Mouse (Mus musculus) lung, postnatal 0 days (tissue): ENCODE data around the gene Fam131a. TPM values are rescaled to one million over a fixed set of nuclear protein-coding genes. Genes with fewer than 3 reads are reported as not detected.
A peak's percentile ranks its signal among the peaks of the same experiment; 100 is the strongest.

ENCODE experiments used
- ATAC-seq: fragments of 200-750 bp; cut with Nextera tagmentation; 2 replicates; pipeline ENCODE4 v1.8.0; 2017; ENCODE audit warnings: moderate library complexity
- DNase-seq: peaks from one replicate; pipeline ENCODE4 v3.0.0-alpha.2; 2016; ENCODE audit warnings: low spot score
- H3K27ac ChIP-seq: fragments of 300-500 bp; sonication (generic); 2 replicates; pipeline ENCODE4 v1.5.1; 2014; ENCODE audit warnings: antibody characterized with exemption, mild to moderate bottlenecking, low read length, mixed read lengths
- H3K27me3 ChIP-seq: fragments of 300-500 bp; sonication (generic); replicated peaks from 2 replicates; pipeline ENCODE4 v1.6.1; 2014; ENCODE audit warnings: low read length, mixed read lengths; ENCODE audit not compliant: insufficient read depth
- H3K36me3 ChIP-seq: fragments of 300-500 bp; sonication (generic); 2 replicates; pipeline ENCODE4 v1.6.1; 2014; ENCODE audit warnings: low read length, mixed read lengths; ENCODE audit not compliant: insufficient read depth
- H3K4me1 ChIP-seq: fragments of 300-500 bp; sonication (generic); 2 replicates; pipeline ENCODE4 v1.6.1; 2014; ENCODE audit warnings: antibody characterized with exemption, low read depth, low read length, mixed read lengths; ENCODE audit not compliant: insufficient read depth
- H3K4me2 ChIP-seq: fragments of 300-500 bp; sonication (generic); replicated peaks from 2 replicates; pipeline ENCODE4 v1.6.1; 2014; ENCODE audit warnings: low read depth, mild to moderate bottlenecking, low read length, moderate library complexity, mixed read lengths
- H3K4me3 ChIP-seq: fragments of 300-500 bp; sonication (generic); 2 replicates; pipeline ENCODE4 v1.5.1; 2014; ENCODE audit warnings: low read depth, low read length
- H3K9ac ChIP-seq: fragments of 300-500 bp; sonication (generic); replicated peaks from 2 replicates; pipeline ENCODE4 v1.6.1; 2014; ENCODE audit warnings: low read depth, mild to moderate bottlenecking
- H3K9me3 ChIP-seq: fragments of 300-500 bp; sonication (generic); 2 replicates; pipeline ENCODE4 v1.6.1; 2016; ENCODE audit warnings: low read length, mixed read lengths
- CTCF ChIP-seq: IDR thresholded peaks from 2 replicates; pipeline ENCODE4 v1.5.1; 2016; ENCODE audit warnings: antibody characterized with exemption, mild to moderate bottlenecking
- EP300 ChIP-seq: IDR thresholded peaks from 2 replicates; pipeline ENCODE4 v1.6.1; 2016; ENCODE audit warnings: antibody characterized with exemption, mild to moderate bottlenecking, control low read depth
- WGBS: fragments of 180-500 bp; shearing (Covaris S2); extraction: QIAGEN DNeasy Blood & Tissue Kit; methylation state at CpG from one replicate; pipeline ENCODE4 v1.1.7; 2014; 5-methylcytosine and 5-hydroxymethylcytosine counted together
- polyA plus RNA-seq: library from polyadenylated mRNA; unstranded; fragments of >200 nt; fragmentation: Nextera tagmentation; extraction: Ambion mirVana; gene quantifications from 2 replicates; pipeline ENCODE4 v1.2.1, GENCODE M21; 2015

Gene Fam131a
- polyA plus RNA-seq, 1 experiment from 2014 or later: 8.4 TPM

GRCm38 (mm10) chr16:20708939-20709734, 16.1 kb downstream of the Fam131a start:
- peak; percentile 22; the same call in 1 of the 2 replicates for ATAC-seq
- H3K9ac ChIP-seq: no peak overlapping the region
- WGBS: 76% methylated on average over 19 of the region's 19 CpGs
- TF ChIP-seq EP300: no peak
- peak; percentile 71 for TF ChIP-seq CTCF
- no peak overlapping the region for H3K27ac ChIP-seq
- no peak overlapping the region for H3K4me2 ChIP-seq
- no peaks in the 10 kb centered on the region for H3K4me1 ChIP-seq
- DNase-seq: no peak
- no peak overlapping the region for H3K4me3 ChIP-seq
- H3K27me3 ChIP-seq: no peaks in the 10 kb centered on the region
- no peaks in the 10 kb centered on the region for H3K36me3 ChIP-seq
- H3K9me3 ChIP-seq: no peaks in the 10 kb centered on the region

DNA sequence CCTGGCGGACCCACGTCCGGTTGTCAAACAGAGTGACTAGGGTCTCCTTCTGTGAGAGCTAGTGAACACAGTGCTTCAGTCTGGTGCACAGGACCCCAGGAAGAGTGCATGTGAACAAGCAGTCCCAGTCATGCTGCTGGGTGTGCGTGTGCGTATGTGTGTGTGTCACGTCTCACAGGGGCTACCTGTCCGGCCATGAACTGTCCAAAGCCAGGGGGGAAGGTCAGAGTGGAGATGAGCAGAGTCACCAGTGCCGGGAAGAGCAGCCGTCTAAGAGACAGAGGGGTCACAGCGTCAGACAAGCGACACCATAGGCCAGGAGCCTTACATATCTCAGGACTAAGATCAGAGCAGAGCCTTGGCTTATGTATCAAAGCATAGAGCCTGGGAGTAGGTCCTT, 17.3 kb downstream of the Fam131a start:
- no peak for DNase-seq
- no peak for ATAC-seq
- TF ChIP-seq CTCF (no peak), EP300 (no peak)
- H3K4me1 ChIP-seq: 0 out of 2 replicates have a peak, but pooled peaks cover 3% of the 10 kb centered on the region
- H3K9me3 ChIP-seq: no peaks in the 10 kb centered on the region
- 90% methylated on average over 11 of the region's 11 CpGs for WGBS
- no peak overlapping the region for H3K9ac ChIP-seq
- H3K4me3 ChIP-seq: no peak overlapping the region
- H3K27ac ChIP-seq: no peak overlapping the region
- H3K4me2 ChIP-seq: no peak overlapping the region
- no peaks in the 10 kb centered on the region for H3K36me3 ChIP-seq
- H3K27me3 ChIP-seq: no peaks in the 10 kb centered on the region

GRCm38 (mm10) chr16:20710810-20711209, 17.8 kb downstream of the Fam131a start:
- Histone ChIP-seq H3K27me3 (no peaks in the 10 kb centered on the region), H3K4me1 (0 out of 2 replicates have a peak, but pooled peaks cover 6% of the 10 kb centered on the region), H3K4me2 (no peak overlapping the region), H3K36me3 (no peaks in the 10 kb centered on the region), H3K9ac (no peak overlapping the region), H3K9me3 (no peaks in the 10 kb centered on the region), H3K4me3 (no peak overlapping the region), H3K27ac (no peak overlapping the region)
- ATAC-seq (no peak), DNase-seq (no peak)
- WGBS: 73% methylated on average over 4 of the region's 4 CpGs
- TF ChIP-seq EP300 (no peak), CTCF (peak; percentile 31; the same call in 1 of the 2 replicates)

GRCm38 (mm10) chr16:20712190-20712589, 19.1 kb downstream of the Fam131a start:
- Histone ChIP-seq H3K27me3 (no peaks in the 10 kb centered on the region), H3K27ac (no peak overlapping the region), H3K36me3 (no peaks in the 10 kb centered on the region), H3K4me1 (peaks cover 8% of the 10 kb centered on the region; the same call in 1 of the 2 replicates), H3K4me2 (no peak overlapping the region), H3K4me3 (no peak overlapping the region), H3K9me3 (no peaks in the 10 kb centered on the region), H3K9ac (no peak overlapping the region)
- 84% methylated on average over 9 of the region's 9 CpGs for WGBS
- ATAC-seq: no peak
- no peak for DNase-seq
- TF ChIP-seq EP300 (no peak), CTCF (peak; percentile 6; the same call in 1 of the 2 replicates)

DNA sequence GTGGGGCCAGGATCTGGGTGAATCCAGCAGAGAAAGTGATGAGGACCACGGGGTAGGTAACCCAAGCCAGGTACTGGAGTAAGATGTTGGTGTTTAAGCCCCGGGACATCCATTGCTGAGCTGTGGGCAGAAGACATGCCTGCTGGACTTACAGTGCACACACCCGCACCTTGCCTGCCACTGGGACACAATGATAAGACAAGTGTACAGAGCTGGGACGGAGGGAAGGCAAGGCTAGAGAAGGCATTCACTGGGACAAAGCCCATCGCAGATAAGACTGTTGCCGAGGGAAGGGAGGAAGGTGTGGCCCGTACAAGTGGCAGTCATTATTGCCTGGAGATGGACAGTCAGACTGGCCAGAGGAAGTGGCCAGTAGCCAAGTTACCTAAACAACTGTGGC, 19.8 kb downstream of the Fam131a start:
- Histone ChIP-seq H3K27me3 (no peaks in the 10 kb centered on the region), H3K9ac (no peak overlapping the region), H3K4me2 (no peak overlapping the region), H3K27ac (no peak overlapping the region), H3K36me3 (no peaks in the 10 kb centered on the region), H3K9me3 (no peaks in the 10 kb centered on the region), H3K4me3 (no peak overlapping the region), H3K4me1 (peaks cover 8% of the 10 kb centered on the region; the same call in 1 of the 2 replicates)
- TF ChIP-seq EP300: no peak
- TF ChIP-seq CTCF: no peak
- ATAC-seq (no peak), DNase-seq (no peak)
- 80% methylated on average over 7 of the region's 7 CpGs for WGBS

- DNase-seq (no peak), ATAC-seq (no peak)
- TF ChIP-seq CTCF: no peak
- TF ChIP-seq EP300: no peak
- H3K4me1 ChIP-seq: peaks cover 15% of the 10 kb centered on the region; the same call in 1 of the 2 replicates
- H3K4me2 ChIP-seq: no peak overlapping the region
- no peak overlapping the region for H3K4me3 ChIP-seq
- H3K36me3 ChIP-seq: no peaks in the 10 kb centered on the region
- no peak overlapping the region for H3K9ac ChIP-seq
- no peak overlapping the region for H3K27ac ChIP-seq
- WGBS: 46% methylated on average over 11 of the region's 11 CpGs
- H3K27me3 ChIP-seq: no peaks in the 10 kb centered on the region
- H3K9me3 ChIP-seq: no peaks in the 10 kb centered on the region
Measured at GRCm38 (mm10) chr16:20714307-20715080, 21.5 kb downstream of the Fam131a start.
